Mouse (Mus musculus): Measurements from ENCODE around the gene Map3k6.

DNA sequence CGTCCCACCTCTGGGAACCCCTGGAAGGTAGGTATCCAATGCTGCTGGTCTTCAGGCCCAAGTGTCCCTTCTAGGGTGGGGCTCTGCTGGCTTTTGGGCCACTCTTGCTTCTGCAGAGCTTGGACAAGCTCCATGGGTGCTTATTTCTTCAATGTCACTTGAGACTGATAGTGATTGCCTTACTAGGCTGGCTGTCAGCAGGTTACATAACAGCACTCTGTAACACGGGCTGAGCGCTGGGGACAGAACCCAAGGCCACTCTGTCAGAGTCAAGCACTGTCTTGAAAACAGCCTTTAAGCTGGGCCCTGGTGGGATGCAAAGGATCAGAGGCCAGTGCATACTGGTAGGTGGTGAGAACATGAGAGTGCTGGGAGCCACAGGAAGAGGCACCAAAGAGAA is 24.7 kb downstream of the Map3k6 start:
- TF ChIP-seq HCFC1 (IDR thresholded peaks at IDR 0.05; ENCODE audit: borderline replicate concordance, insufficient read depth, low read length) = no peak
- no peak for TF ChIP-seq ZNF384 (IDR thresholded peaks at IDR 0.05; ENCODE audit: low read depth, low read length)

All from ES-E14 (cell line).